Mouse (Mus musculus): Measurements from ENCODE around the gene Psapl1. TPM values are rescaled to one million over a fixed set of nuclear protein-coding genes. Genes with fewer than 3 reads are reported as not detected.

Gene Psapl1
- total and polyA plus RNA-seq, 3 experiments, result not detected

GRCm38 (mm10) chr5:36208803-36209202, 5.0 kb downstream of the Psapl1 start:
- Histone ChIP-seq H3K9me3 (replicated peaks; ENCODE audit: insufficient read depth, low read length) (no peaks in the 10 kb centered on the region), H3K27me3 (ENCODE audit: control insufficient read depth in 1 of 2, insufficient read depth in 2 of 2, low read length in 2 of 2) (no peaks in the 10 kb centered on the region), H3K36me3 (ENCODE audit: control insufficient read depth in 1 of 2, insufficient read depth in 2 of 2, low read length in 2 of 2) (no peaks in the 10 kb centered on the region), H3K27ac (ENCODE audit: control insufficient read depth, low read depth, low read length) (no peak overlapping the region), H3K4me3 (ENCODE audit: control insufficient read depth in 1 of 2, insufficient read depth in 1 of 2, low read depth in 2 of 2, low read length in 2 of 2) (no peak overlapping the region), H3K9ac (ENCODE audit: control insufficient read depth, low read depth, low read length, poor library complexity, severe bottlenecking) (no peak overlapping the region), H3K4me1 (ENCODE audit: control insufficient read depth in 1 of 2, insufficient read depth in 2 of 2, low read length in 2 of 2) (no peaks in the 10 kb centered on the region), H3K79me2 (ENCODE audit: control insufficient read depth, insufficient read depth, low read length, poor library complexity) (no peaks in the 10 kb centered on the region)
- DNase-seq (ENCODE audit: low read depth, low spot score), result no peak
- TF ChIP-seq ZC3H11A (IDR thresholded peaks at IDR 0.05; ENCODE audit: low read depth, low read length) (no peak), MAZ (IDR thresholded peaks at IDR 0.05; ENCODE audit: low read depth, low read length) (no peak)

- no peaks in the 10 kb centered on the region for H3K9me3 ChIP-seq (replicated peaks; ENCODE audit: insufficient read depth, low read length)
Observed at GRCm38 (mm10) chr5:36213310-36213709, 9.5 kb downstream of the Psapl1 start.

GRCm38 (mm10) chr5:36220105-36220504, 16.3 kb downstream of the Psapl1 start:
- no peak overlapping the region for H3K9ac ChIP-seq (ENCODE audit: control insufficient read depth, low read depth, low read length, poor library complexity, severe bottlenecking)
- DNase-seq (ENCODE audit: low read depth, low spot score), result no peak
- no peaks in the 10 kb centered on the region for H3K27me3 ChIP-seq (ENCODE audit: control insufficient read depth in 1 of 2, insufficient read depth in 2 of 2, low read length in 2 of 2)
- no peaks in the 10 kb centered on the region for H3K36me3 ChIP-seq (ENCODE audit: control insufficient read depth in 1 of 2, insufficient read depth in 2 of 2, low read length in 2 of 2)
- H3K4me3 ChIP-seq (ENCODE audit: control insufficient read depth in 1 of 2, insufficient read depth in 1 of 2, low read depth in 2 of 2, low read length in 2 of 2), result no peak overlapping the region
- no peak overlapping the region for H3K27ac ChIP-seq (ENCODE audit: control insufficient read depth, low read depth, low read length)
- no peak for TF ChIP-seq MEF2A (IDR thresholded peaks at IDR 0.05; ENCODE audit: extremely low read depth, insufficient replicate concordance, low read depth, low read length, poor library complexity, severe bottlenecking)
- TF ChIP-seq CTCF (IDR thresholded peaks at IDR 0.05 in 2 of 3, conservative IDR thresholded peaks at IDR 0.05 in 1 of 3; ENCODE audit: control insufficient read depth in 1 of 3, insufficient read depth in 1 of 3, low read depth in 2 of 3, low read length in 3 of 3, poor library complexity in 1 of 3, severe bottlenecking in 1 of 3), result no peak
- no peak for TF ChIP-seq MAX (IDR thresholded peaks at IDR 0.05; ENCODE audit: low read length)
- TF ChIP-seq ZC3H11A (IDR thresholded peaks at IDR 0.05; ENCODE audit: low read depth, low read length), result no peak
- no peak for TF ChIP-seq NELFE (IDR thresholded peaks at IDR 0.05; ENCODE audit: low read depth, low read length)
- TF ChIP-seq MAFK (IDR thresholded peaks at IDR 0.05; ENCODE audit: borderline replicate concordance, low read depth, low read length), result no peak
- TF ChIP-seq ZKSCAN1 (IDR thresholded peaks at IDR 0.05; ENCODE audit: low read depth, low read length), result no peak
- no peak for TF ChIP-seq ZMIZ1 (IDR thresholded peaks at IDR 0.05; ENCODE audit: low read depth, low read length)
- TF ChIP-seq MYC (IDR thresholded peaks at IDR 0.05; ENCODE audit: low read depth, low read length), result no peak
- H3K4me1 ChIP-seq (ENCODE audit: control insufficient read depth in 1 of 2, insufficient read depth in 2 of 2, low read length in 2 of 2), result no peaks in the 10 kb centered on the region
- no peaks in the 10 kb centered on the region for H3K79me2 ChIP-seq (ENCODE audit: control insufficient read depth, insufficient read depth, low read length, poor library complexity)
- H3K9me3 ChIP-seq (replicated peaks; ENCODE audit: insufficient read depth, low read length), result no peaks in the 10 kb centered on the region; the same call in 1 of the 2 replicates

More at GRCm38 (mm10) chr5:36213310-36213709, 9.5 kb downstream of the Psapl1 start:
- TF ChIP-seq MYC (IDR thresholded peaks at IDR 0.05; ENCODE audit: low read depth, low read length) (no peak), BHLHE40 (IDR thresholded peaks at IDR 0.05; ENCODE audit: borderline replicate concordance, low read depth, low read length) (no peak), CTCF (IDR thresholded peaks at IDR 0.05 in 2 of 3, conservative IDR thresholded peaks at IDR 0.05 in 1 of 3; ENCODE audit: control insufficient read depth in 1 of 3, insufficient read depth in 1 of 3, low read depth in 2 of 3, low read length in 3 of 3, poor library complexity in 1 of 3, severe bottlenecking in 1 of 3) (no peak), E2F4 (IDR thresholded peaks at IDR 0.05; ENCODE audit: borderline replicate concordance, low read depth, low read length) (no peak), MEF2A (IDR thresholded peaks at IDR 0.05; ENCODE audit: extremely low read depth, insufficient replicate concordance, low read depth, low read length, poor library complexity, severe bottlenecking) (no peak), TCF12 (IDR thresholded peaks at IDR 0.05; ENCODE audit: low read depth, low read length) (no peak), HCFC1 (IDR thresholded peaks at IDR 0.05; ENCODE audit: low read depth, low read length) (no peak)
- Histone ChIP-seq H3K9ac (ENCODE audit: control insufficient read depth, low read depth, low read length, poor library complexity, severe bottlenecking) (no peak overlapping the region), H3K4me1 (ENCODE audit: control insufficient read depth in 1 of 2, insufficient read depth in 2 of 2, low read length in 2 of 2) (no peaks in the 10 kb centered on the region), H3K27ac (ENCODE audit: control insufficient read depth, low read depth, low read length) (no peak overlapping the region), H3K79me2 (ENCODE audit: control insufficient read depth, insufficient read depth, low read length, poor library complexity) (no peaks in the 10 kb centered on the region), H3K27me3 (ENCODE audit: control insufficient read depth in 1 of 2, insufficient read depth in 2 of 2, low read length in 2 of 2) (no peaks in the 10 kb centered on the region), H3K36me3 (ENCODE audit: control insufficient read depth in 1 of 2, insufficient read depth in 2 of 2, low read length in 2 of 2) (no peaks in the 10 kb centered on the region), H3K4me3 (ENCODE audit: control insufficient read depth in 1 of 2, insufficient read depth in 1 of 2, low read depth in 2 of 2, low read length in 2 of 2) (no peak overlapping the region)
- DNase-seq (ENCODE audit: low read depth, low spot score), result no peak
